Mouse (Mus musculus) Patski (cell line): ENCODE data around the gene Bahd1. TPM values are rescaled to one million over a fixed set of nuclear protein-coding genes. Genes with fewer than 3 reads are reported as not detected.
A peak's percentile ranks its signal among the peaks of the same experiment; 100 is the strongest.

Experiments used
- ATAC-seq: fragments of 100-300 bp; one replicate; pipeline ENCODE4 v1.8.0; 2021
- CTCF ChIA-PET: fragments of 350-600 bp; sonication (Branson Sonifier 250); formaldehyde crosslinking; loops from one replicate; lab custom pipeline; 2022; ENCODE audit warnings: inconsistent platforms; lab: Charles Lee
- POLR2A ChIA-PET: fragments of 350-600 bp; sonication (Branson Sonifier 250); formaldehyde crosslinking; loops from one replicate; lab custom pipeline; 2022; ENCODE audit warnings: antibody characterized with exemption, inconsistent platforms; lab: Charles Lee
- DNase-seq: peaks from one replicate; pipeline ENCODE4 v3.0.0-alpha.2; 2011; ENCODE audit warnings: low read depth, low spot score
- H3K27me3 ChIP-seq: fragments of 371-371 bp; one replicate; pipeline ENCODE4 v1.5.1; 2021
- CTCF ChIP-seq: fragments of 100-300 bp; IDR thresholded peaks from one replicate; pipeline ENCODE4 v1.5.1; 2021
- in situ Hi-C: fragments of 300-500 bp; cut with MboI; formaldehyde crosslinking; loops from 3 replicates; pipeline ENCODE4 v1.11.1; 2018; ENCODE audit warnings: low pct_unique_long_range_greater_than_20kb, mixed read lengths
- polyA plus RNA-seq: library from polyadenylated mRNA; unstranded; gene quantifications from one replicate; pipeline ENCODE4 v1.2.3, GENCODE M21; 2021

The Bahd1 gene
- polyA plus RNA-seq, 1 experiment from 2014 or later = 22.9 TPM

- H3K27me3 ChIP-seq = peaks cover 31% of the 10 kb centered on the region
- POLR2A ChIA-PET = interaction anchor here (0.7 kb wide), 1 partner anchor 303 kb away, joined by 9 read pairs; no protein-coding TSS in a partner anchor
- no peak for TF ChIP-seq CTCF
- in situ Hi-C loops = loop anchor here (25.0 kb wide), 1 partner anchor 411 kb away; the partner anchor contains the start of gene Srp14
- no peak for ATAC-seq
- DNase-seq = no peak
- CTCF ChIA-PET = no interaction called here
These were observed 2.4 kb upstream of the Bahd1 start for GRCm38 (mm10) chr2:118897808-118898207.

- in situ Hi-C loops = loop anchor here (25.0 kb wide), 1 partner anchor 411 kb away; the partner anchor contains the start of gene Srp14
- no peak for DNase-seq
- TF ChIP-seq CTCF = no peak
- ATAC-seq = no peak
- ChIA-PET POLR2A (no interaction called here), CTCF (no interaction called here)
- peaks cover 29% of the 10 kb centered on the region for H3K27me3 ChIP-seq
These were observed 1.4 kb upstream of the Bahd1 start for GRCm38 (mm10) chr2:118898771-118899170.

- ChIA-PET POLR2A (interaction anchor here (0.7 kb wide), 1 partner anchor 191 kb away, joined by 3 read pairs; no protein-coding TSS in a partner anchor), CTCF (no interaction called here)
- ATAC-seq (no peak), DNase-seq (no peak)
- peaks cover 24% of the 10 kb centered on the region for H3K27me3 ChIP-seq
- in situ Hi-C loops = loop anchor here (25.0 kb wide), 1 partner anchor 412 kb away; the partner anchor contains the start of gene Srp14
- no peak for TF ChIP-seq CTCF
These were observed 871 bp upstream of the Bahd1 start for GRCm38 (mm10) chr2:118899306-118899705.

- H3K27me3 ChIP-seq = peaks cover 21% of the 10 kb centered on the region
- DNase-seq (no peak), ATAC-seq (no peak)
- ChIA-PET POLR2A (no interaction called here), CTCF (no interaction called here)
- no peak for TF ChIP-seq CTCF
- in situ Hi-C loops = no loop called here
These were observed 606 bp downstream of the Bahd1 start for GRCm38 (mm10) chr2:118900826-118901140.

GRCm38 (mm10) chr2:118901175-118902031 is 1.2 kb downstream of the Bahd1 start:
- no peak for TF ChIP-seq CTCF
- peak; percentile 54 for DNase-seq
- ChIA-PET POLR2A (no interaction called here), CTCF (interaction anchor here (1.8 kb wide), 1 partner anchor 11 kb away, joined by 6 read pairs; no protein-coding TSS in a partner anchor)
- peaks cover 15% of the 10 kb centered on the region for H3K27me3 ChIP-seq
- peak; percentile 86 for ATAC-seq
- in situ Hi-C loops = no loop called here

DNA sequence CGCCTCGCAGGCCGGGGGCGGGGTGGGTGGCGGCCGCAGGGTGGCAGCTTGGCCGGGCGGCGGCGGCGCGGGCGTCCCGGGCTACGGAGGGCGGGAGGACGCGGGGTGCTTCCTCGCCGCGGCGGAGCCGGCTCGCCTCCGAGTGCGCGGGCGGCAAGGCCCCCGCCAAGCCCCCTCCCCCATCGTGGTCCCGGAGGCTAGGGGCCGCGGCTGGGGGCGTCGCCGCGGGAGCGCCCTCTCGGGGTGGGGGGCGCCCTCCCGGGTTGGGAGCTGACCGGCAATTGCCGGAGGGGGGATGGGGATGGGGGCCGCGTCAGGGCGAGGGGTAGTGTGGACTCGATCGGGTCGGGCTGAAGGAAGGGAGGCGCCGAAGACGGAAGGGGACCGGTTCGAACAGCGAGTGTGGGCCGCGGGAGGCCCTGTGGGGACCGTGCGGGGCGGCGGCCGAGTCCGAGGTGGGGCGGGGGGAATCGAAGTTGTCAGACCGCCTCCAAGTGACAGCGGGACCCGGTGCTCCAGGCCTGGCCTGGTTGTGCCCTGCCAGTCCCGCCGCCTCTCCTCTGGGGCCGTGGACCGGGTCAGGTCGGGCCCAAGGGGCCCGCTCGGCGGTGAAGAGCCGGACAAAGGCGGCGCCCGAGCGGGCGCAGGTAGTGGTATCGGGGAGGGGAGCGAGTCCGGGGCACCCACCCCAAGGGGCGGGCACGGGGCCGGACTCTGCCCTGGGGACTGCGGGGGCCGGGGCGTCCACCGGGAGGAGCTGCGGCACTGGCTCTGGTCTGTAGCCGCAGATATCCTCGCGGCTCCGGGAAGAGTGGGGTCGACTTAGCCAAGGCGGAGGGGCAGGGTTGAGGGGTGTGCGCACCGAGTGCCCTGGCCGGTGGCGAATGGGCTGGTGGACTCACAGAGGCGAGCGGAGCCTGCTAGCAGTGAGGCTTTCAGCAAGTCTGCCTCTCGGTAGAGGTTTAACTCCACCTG is 2.2 kb downstream of the Bahd1 start:
- CTCF ChIA-PET = interaction anchor here (1.8 kb wide), 1 partner anchor 10 kb away, joined by 6 read pairs; no protein-coding TSS in a partner anchor
- ATAC-seq = peak; percentile 24
- in situ Hi-C loops = no loop called here
- no peak for DNase-seq
- peaks cover 6% of the 10 kb centered on the region for H3K27me3 ChIP-seq
- POLR2A ChIA-PET = interaction anchor here (1.0 to 1.1 kb wide), 2 partner anchors 24 to 303 kb away, joined by 3 read pairs; partner anchors contain the start of gene Chst14
- TF ChIP-seq CTCF = no peak

DNA sequence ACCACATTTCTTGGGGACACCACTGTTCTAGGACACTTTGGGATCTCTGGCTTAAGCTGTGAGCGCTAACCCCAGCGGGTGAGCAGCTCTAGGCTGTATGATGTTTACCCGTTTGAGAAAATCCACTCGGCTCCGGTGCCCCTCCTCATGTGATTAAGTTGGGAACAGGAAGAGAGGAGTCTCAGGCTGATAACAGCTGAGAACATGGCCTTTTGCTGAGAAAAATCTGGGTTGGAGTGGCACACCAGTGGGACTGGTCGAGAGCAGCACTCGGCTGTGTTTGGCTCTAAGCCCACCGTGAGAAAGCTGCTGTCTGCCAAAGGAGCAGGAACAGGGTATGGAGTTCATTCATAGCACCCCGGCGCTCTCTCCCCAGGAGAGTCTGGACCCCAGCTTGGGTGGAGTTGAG is 3.2 kb downstream of the Bahd1 start:
- in situ Hi-C loops = no loop called here
- ChIA-PET POLR2A (interaction anchor here (1.0 kb wide), 1 partner anchor 304 kb away, joined by 3 read pairs; no protein-coding TSS in a partner anchor), CTCF (interaction anchor here (1.8 kb wide), 1 partner anchor 9 kb away, joined by 6 read pairs; no protein-coding TSS in a partner anchor)
- H3K27me3 ChIP-seq = peaks cover 5% of the 10 kb centered on the region
- ATAC-seq = no peak
- no peak for TF ChIP-seq CTCF
- no peak for DNase-seq

DNA sequence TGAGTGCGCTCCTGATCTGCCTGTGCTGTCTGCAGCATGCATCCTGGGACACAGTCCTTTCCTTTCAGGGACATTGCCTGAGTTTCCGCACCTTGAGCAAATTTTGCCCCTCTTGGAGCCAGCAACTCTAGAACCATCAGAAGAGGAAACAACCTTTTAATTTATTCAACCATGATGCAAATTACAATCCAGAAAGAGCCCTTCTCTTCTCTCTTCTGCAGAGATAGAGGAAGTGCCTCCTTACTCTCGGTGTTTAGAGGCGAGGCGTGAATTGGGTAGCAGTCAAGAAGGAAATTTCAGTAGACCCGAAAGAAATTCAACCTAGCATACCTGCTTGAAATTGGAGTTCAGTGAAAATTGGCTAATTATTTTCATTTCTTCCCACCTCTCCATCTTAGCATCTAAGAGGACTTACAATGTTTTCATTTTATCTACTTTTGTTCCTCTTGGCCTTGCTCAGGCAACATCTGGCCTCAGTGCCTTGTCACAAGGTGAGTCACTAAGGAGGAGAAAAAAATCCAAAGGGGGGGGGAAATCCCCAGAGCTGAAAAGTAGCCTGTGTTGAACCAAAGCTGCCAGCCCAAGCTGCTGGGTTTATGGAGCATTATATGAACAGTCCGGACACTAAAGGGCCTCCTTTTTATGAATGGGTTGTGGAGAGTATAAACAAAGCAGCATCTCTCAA is 5.4 kb downstream of the Bahd1 start:
- ATAC-seq = no peak
- DNase-seq = no peak
- in situ Hi-C loops = loop anchor here (5.0 kb wide), 1 partner anchor 62 kb away; no protein-coding TSS in a partner anchor
- H3K27me3 ChIP-seq = no peaks in the 10 kb centered on the region
- ChIA-PET CTCF (no interaction called here), POLR2A (no interaction called here)
- TF ChIP-seq CTCF = no peak

DNA sequence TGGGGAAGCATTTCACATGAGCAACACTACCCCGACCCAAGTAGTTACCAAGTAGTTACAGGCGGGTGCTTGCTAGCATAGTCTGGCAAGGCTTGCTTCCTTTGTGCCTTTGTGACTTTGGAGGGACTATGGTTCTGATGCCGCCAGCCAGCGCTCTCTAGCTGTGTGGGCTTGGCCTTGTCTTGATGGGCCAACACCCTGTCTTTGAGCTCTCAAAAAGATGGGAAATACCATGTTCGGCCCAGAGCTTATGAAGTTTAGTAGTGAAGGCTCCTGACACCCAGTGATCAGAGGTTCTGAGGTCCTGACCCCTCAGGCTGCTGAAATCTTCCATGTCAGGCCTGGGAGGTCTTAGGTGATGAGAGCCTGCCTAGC is 5.9 kb downstream of the Bahd1 start:
- in situ Hi-C loops = loop anchor here (5.0 kb wide), 1 partner anchor 61 kb away; no protein-coding TSS in a partner anchor
- POLR2A ChIA-PET = no interaction called here
- DNase-seq (no peak), ATAC-seq (no peak)
- no peaks in the 10 kb centered on the region for H3K27me3 ChIP-seq
- no peak for TF ChIP-seq CTCF
- CTCF ChIA-PET = no interaction called here
